Mouse (Mus musculus) kidney, postnatal 0 days (tissue): Measurements from ENCODE around the gene Zfp235. TPM values are rescaled to one million over a fixed set of nuclear protein-coding genes. Genes with fewer than 3 reads are reported as not detected.
A peak's percentile ranks its signal among the peaks of the same experiment; 100 is the strongest.

Experiments
- ATAC-seq: fragments of 200-750 bp; cut with Nextera tagmentation; replicated peaks from 2 replicates; pipeline ENCODE4 v1.8.0; 2017; ENCODE audit warnings: low read depth, moderate number of reproducible peaks, moderate TSS enrichment, moderate library complexity; ENCODE audit not compliant: low FRiP score
- DNase-seq: peaks from one replicate; pipeline ENCODE4 v3.0.0-alpha.2; 2016; ENCODE audit warnings: low spot score
- H3K27ac ChIP-seq: fragments of 300-500 bp; sonication (generic); 2 replicates; pipeline ENCODE4 v1.5.1; 2014; ENCODE audit warnings: mild to moderate bottlenecking
- H3K27me3 ChIP-seq: fragments of 300-500 bp; sonication (generic); 2 replicates; pipeline ENCODE4 v1.6.1; 2014; ENCODE audit warnings: low read length, mixed read lengths; ENCODE audit not compliant: insufficient read depth
- H3K36me3 ChIP-seq: fragments of 300-500 bp; sonication (generic); 2 replicates; pipeline ENCODE4 v1.6.1; 2014; ENCODE audit warnings: low read length, mixed read lengths; ENCODE audit not compliant: insufficient read depth
- H3K4me1 ChIP-seq: fragments of 300-500 bp; sonication (generic); replicated peaks from 2 replicates; pipeline ENCODE4 v1.6.1; 2014; ENCODE audit warnings: antibody characterized with exemption, low read length, mixed read lengths; ENCODE audit not compliant: insufficient read depth
- H3K4me2 ChIP-seq: fragments of 300-500 bp; sonication (generic); 2 replicates; pipeline ENCODE4 v1.6.1; 2014; ENCODE audit warnings: mild to moderate bottlenecking, low read length, moderate library complexity, mixed read lengths
- H3K4me3 ChIP-seq: fragments of 300-500 bp; sonication (generic); replicated peaks from 2 replicates; pipeline ENCODE4 v1.5.1; 2014; ENCODE audit warnings: low read depth, low read length
- H3K9ac ChIP-seq: fragments of 300-500 bp; sonication (generic); 2 replicates; pipeline ENCODE4 v1.6.1; 2014; ENCODE audit warnings: low read depth, low read length
- H3K9me3 ChIP-seq: fragments of 300-500 bp; sonication (generic); replicated peaks from 2 replicates; pipeline ENCODE4 v1.6.1; 2016; ENCODE audit warnings: low read length, inconsistent platforms, mixed read lengths
- CTCF ChIP-seq: IDR thresholded peaks from 2 replicates; pipeline ENCODE4 v1.5.1; 2016; ENCODE audit warnings: antibody characterized with exemption, low read depth, mild to moderate bottlenecking, moderate library complexity
- WGBS: fragments of 180-500 bp; shearing (Covaris S2); extraction: QIAGEN DNeasy Blood & Tissue Kit; methylation state at CpG from one replicate; pipeline ENCODE4 v1.1.7; 2014; 5-methylcytosine and 5-hydroxymethylcytosine counted together
- polyA plus RNA-seq: library from polyadenylated mRNA; unstranded; fragments of >200 nt; fragmentation: Nextera tagmentation; extraction: Ambion mirVana; gene quantifications from 2 replicates; pipeline ENCODE4 v1.2.1, GENCODE M21; 2015

Gene Zfp235
- polyA plus RNA-seq = 12.4 and 13.3 TPM in 2 replicates

GRCm38 (mm10) chr7:24133996-24134828 lies at the start of gene Zfp235:
Zfp235 (plus strand) TSS chr7:24134169.
- WGBS = 1% methylated on average over 32 of the region's 32 CpGs
- Histone ChIP-seq H3K27me3 (no peaks in the 10 kb centered on the region), H3K27ac (no peak within 1 kb of the TSS), H3K9me3 (no peaks in the 10 kb centered on the region), H3K36me3 (0 out of 2 replicates have a peak, but pooled peaks cover 3% of the 10 kb centered on the region), H3K9ac (peak within 1 kb of the TSS; percentile 74), H3K4me3 (peak within 1 kb of the TSS; percentile 76), H3K4me1 (peaks cover 8% of the 10 kb centered on the region; the same call in 1 of the 2 replicates), H3K4me2 (peak within 1 kb of the TSS; percentile 69)
- no peak for TF ChIP-seq CTCF
- ATAC-seq (peak; percentile 91), DNase-seq (peak; percentile 96)

GRCm38 (mm10) chr7:24086871-24087270 lies 47.1 kb upstream of the Zfp235 start:
- H3K9me3 ChIP-seq = no peaks in the 10 kb centered on the region
- no peaks in the 10 kb centered on the region for H3K27me3 ChIP-seq
- TF ChIP-seq CTCF = no peak
- H3K9ac ChIP-seq = no peak overlapping the region
- ATAC-seq (no peak), DNase-seq (no peak)
- WGBS = 93% methylated on average over 4 of the region's 4 CpGs
- no peak overlapping the region for H3K4me3 ChIP-seq
- H3K27ac ChIP-seq = no peak overlapping the region
- peaks cover 10% of the 10 kb centered on the region; the same call in 1 of the 2 replicates for H3K4me1 ChIP-seq
- H3K4me2 ChIP-seq = no peak overlapping the region
- H3K36me3 ChIP-seq = 0 out of 2 replicates have a peak, but pooled peaks cover 3% of the 10 kb centered on the region

- no peak overlapping the region for H3K4me3 ChIP-seq
- H3K27me3 ChIP-seq = no peaks in the 10 kb centered on the region
- 0 out of 2 replicates have a peak, but pooled peaks cover 3% of the 10 kb centered on the region for H3K36me3 ChIP-seq
- no peak for DNase-seq
- TF ChIP-seq CTCF = no peak
- H3K4me2 ChIP-seq = no peak overlapping the region
- H3K27ac ChIP-seq = no peak overlapping the region
- H3K9me3 ChIP-seq = no peaks in the 10 kb centered on the region
- peaks cover 7% of the 10 kb centered on the region; the same call in 1 of the 2 replicates for H3K4me1 ChIP-seq
- WGBS = 96% methylated on average over 12 of the region's 12 CpGs
- ATAC-seq = no peak
- no peak overlapping the region for H3K9ac ChIP-seq
These were observed 46.4 kb upstream of the Zfp235 start for GRCm38 (mm10) chr7:24087485-24088125.

DNA sequence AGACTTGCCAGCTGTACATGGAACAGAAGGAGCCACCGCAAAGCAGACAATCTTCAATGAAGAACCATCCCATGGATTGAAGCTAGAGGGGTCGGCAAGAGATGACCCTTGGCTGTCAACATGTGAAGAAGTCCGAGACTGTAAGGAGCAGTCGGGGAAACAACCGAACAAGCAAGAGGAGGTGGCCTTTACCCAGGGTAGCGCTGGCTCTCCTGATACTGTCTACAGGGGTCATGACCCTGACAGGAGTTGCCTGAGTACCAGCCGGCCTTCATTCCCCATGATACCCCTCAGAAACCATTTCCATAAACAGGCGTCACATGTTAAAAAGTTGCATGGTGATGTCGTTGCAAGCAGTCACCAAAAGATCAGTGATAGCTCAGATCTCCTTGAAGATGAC lies 29.6 kb upstream of the Zfp235 start:
- no peak for TF ChIP-seq CTCF
- ATAC-seq (peak; percentile 44; the same call in 1 of the 2 replicates), DNase-seq (no peak)
- Histone ChIP-seq H3K27me3 (no peaks in the 10 kb centered on the region), H3K4me1 (no peaks in the 10 kb centered on the region), H3K27ac (no peak overlapping the region), H3K36me3 (peaks cover 85% of the 10 kb centered on the region), H3K4me3 (no peak overlapping the region), H3K9ac (no peak overlapping the region), H3K9me3 (peaks cover 52% of the 10 kb centered on the region), H3K4me2 (no peak overlapping the region)
- 94% methylated on average over 9 of the region's 9 CpGs for WGBS

- DNase-seq = no peak
- Histone ChIP-seq H3K4me1 (no peaks in the 10 kb centered on the region), H3K36me3 (peaks cover 77% of the 10 kb centered on the region), H3K9me3 (peaks cover 52% of the 10 kb centered on the region), H3K4me3 (no peak overlapping the region), H3K4me2 (no peak overlapping the region), H3K27me3 (no peaks in the 10 kb centered on the region), H3K9ac (no peak overlapping the region), H3K27ac (no peak overlapping the region)
- no peak for ATAC-seq
- no peak for TF ChIP-seq CTCF
- WGBS = 94% methylated on average over 18 of the region's 18 CpGs
These were observed 28.7 kb upstream of the Zfp235 start for GRCm38 (mm10) chr7:24105144-24105703.

DNA sequence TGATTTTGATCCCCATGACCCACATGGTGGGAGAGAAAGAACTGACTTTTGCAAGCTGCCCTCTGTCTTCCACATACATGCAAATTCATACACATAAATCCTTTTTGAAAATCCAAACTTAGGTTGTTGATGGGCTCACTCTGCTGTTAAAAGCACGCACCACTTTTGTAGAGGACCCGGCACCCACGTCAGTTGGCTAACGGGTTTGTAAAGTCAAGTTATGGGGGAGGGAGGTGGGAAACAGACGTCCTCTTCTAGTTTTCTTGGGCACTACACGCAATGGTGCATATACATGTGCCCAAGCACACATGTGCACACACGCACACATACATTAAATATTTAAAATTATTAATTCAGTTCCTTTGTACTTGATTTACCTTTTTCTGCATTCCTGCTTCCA lies 23.1 kb upstream of the Zfp235 start:
- H3K27me3 ChIP-seq = no peaks in the 10 kb centered on the region
- no peak overlapping the region for H3K27ac ChIP-seq
- peaks cover 24% of the 10 kb centered on the region for H3K9me3 ChIP-seq
- no peak for ATAC-seq
- no peak for TF ChIP-seq CTCF
- no peak overlapping the region for H3K9ac ChIP-seq
- no peak overlapping the region for H3K4me3 ChIP-seq
- 0 out of 2 replicates have a peak, but pooled peaks cover 3% of the 10 kb centered on the region for H3K4me1 ChIP-seq
- H3K4me2 ChIP-seq = no peak overlapping the region
- DNase-seq = no peak
- WGBS = 94% methylated on average over 7 of the region's 7 CpGs
- H3K36me3 ChIP-seq = peaks cover 22% of the 10 kb centered on the region
